Mouse (Mus musculus) liver, embryonic 14.5 days (tissue): ENCODE results near the gene Pdcd5.

Source experiments
- CTCF ChIP-seq: IDR thresholded peaks from 2 replicates; pipeline ENCODE4 v1.5.1; 2016; ENCODE audit warnings: antibody characterized with exemption, low read depth, control low read depth
- EP300 ChIP-seq: IDR thresholded peaks from 2 replicates; pipeline ENCODE4 v1.6.1; 2016; ENCODE audit warnings: antibody characterized with exemption, low read depth

DNA sequence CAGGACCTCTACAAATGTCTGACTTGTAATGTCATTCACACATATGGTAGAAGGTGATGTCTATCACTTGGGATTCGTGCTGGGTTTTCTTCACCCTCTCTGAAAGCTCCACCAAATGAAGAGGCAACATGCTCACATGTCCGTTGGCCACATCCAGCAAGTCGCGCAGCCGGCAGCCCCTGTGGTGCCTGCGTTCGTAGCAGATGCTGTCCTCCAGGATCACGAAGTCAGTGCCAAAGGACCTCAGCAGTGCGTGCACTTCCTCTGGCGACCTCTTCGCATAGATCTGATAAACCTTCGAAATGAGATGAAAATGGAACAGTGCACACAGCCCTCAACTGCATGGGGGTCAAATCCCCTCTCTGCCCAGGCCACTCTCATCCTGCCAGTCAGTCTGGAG lies 45.3 kb upstream of the Pdcd5 start:
- TF ChIP-seq CTCF = no peak
- TF ChIP-seq EP300 = no peak
